Mouse (Mus musculus) stomach, embryonic 15.5 days (tissue): ENCODE results near the gene Bcorl1. TPM values are rescaled to one million over a fixed set of nuclear protein-coding genes. Genes with fewer than 3 reads are reported as not detected.
"Not testable (repeated sequence)": the region's sequence is repeated elsewhere in the genome, so short reads cannot be mapped to it uniquely, and the experiment has no call there.

Experiments
- ATAC-seq: fragments of 200-750 bp; cut with Nextera tagmentation; 2 replicates; pipeline ENCODE4 v1.8.0; 2017; ENCODE audit warnings: low read depth, moderate number of reproducible peaks, moderate TSS enrichment; ENCODE audit not compliant: insufficient read depth, low FRiP score
- H3K27ac ChIP-seq: fragments of 300-500 bp; sonication (generic); 2 replicates; pipeline ENCODE4 v1.5.1; 2015; ENCODE audit warnings: mild to moderate bottlenecking, inconsistent platforms
- H3K27me3 ChIP-seq: fragments of 300-500 bp; sonication (generic); replicated peaks from 2 replicates; pipeline ENCODE4 v1.6.1; 2015; ENCODE audit warnings: inconsistent platforms
- H3K36me3 ChIP-seq: fragments of 300-500 bp; sonication (generic); 2 replicates; pipeline ENCODE4 v1.6.1; 2015; ENCODE audit warnings: inconsistent platforms
- H3K4me1 ChIP-seq: fragments of 300-500 bp; sonication (generic); 2 replicates; pipeline ENCODE4 v1.6.1; 2015; ENCODE audit warnings: inconsistent platforms
- H3K4me2 ChIP-seq: fragments of 300-500 bp; sonication (generic); 2 replicates; pipeline ENCODE4 v1.6.1; 2015; ENCODE audit warnings: mild to moderate bottlenecking, inconsistent platforms
- H3K4me3 ChIP-seq: fragments of 300-500 bp; sonication (generic); replicated peaks from 2 replicates; pipeline ENCODE4 v1.5.1; 2015; ENCODE audit warnings: inconsistent platforms
- H3K9ac ChIP-seq: fragments of 300-500 bp; sonication (generic); 2 replicates; pipeline ENCODE4 v1.6.1; 2015; ENCODE audit warnings: inconsistent platforms
- H3K9me3 ChIP-seq: fragments of 300-500 bp; sonication (generic); 2 replicates; pipeline ENCODE4 v1.6.1; 2016; ENCODE audit warnings: inconsistent platforms
- WGBS: fragments of 180-500 bp; shearing (Covaris S2); methylation state at CpG from one replicate; pipeline ENCODE4 v1.1.7; 2015; 5-methylcytosine and 5-hydroxymethylcytosine counted together
- polyA plus RNA-seq: library from polyadenylated mRNA; unstranded; fragments of >200 nt; fragmentation: Nextera tagmentation; extraction: Ambion mirVana; gene quantifications from 2 replicates; pipeline ENCODE4 v1.2.1, GENCODE M21; 2015

Bcorl1 gene
- polyA plus RNA-seq, 1 experiment from 2014 or later = 5.4 TPM

- no peak overlapping the region for H3K4me3 ChIP-seq
- no peak overlapping the region for H3K4me2 ChIP-seq
- H3K9ac ChIP-seq = no peak overlapping the region
- no peak for ATAC-seq
- H3K9me3 ChIP-seq = no peaks in the 10 kb centered on the region
- H3K27me3 ChIP-seq = no peaks in the 10 kb centered on the region
- no peak overlapping the region for H3K27ac ChIP-seq
- H3K4me1 ChIP-seq = 0 out of 2 replicates have a peak, but pooled peaks cover 6% of the 10 kb centered on the region
- H3K36me3 ChIP-seq = no peaks in the 10 kb centered on the region
Observed at GRCm38 (mm10) chrX:48429100-48429499, 87.9 kb downstream of the Bcorl1 start.

DNA sequence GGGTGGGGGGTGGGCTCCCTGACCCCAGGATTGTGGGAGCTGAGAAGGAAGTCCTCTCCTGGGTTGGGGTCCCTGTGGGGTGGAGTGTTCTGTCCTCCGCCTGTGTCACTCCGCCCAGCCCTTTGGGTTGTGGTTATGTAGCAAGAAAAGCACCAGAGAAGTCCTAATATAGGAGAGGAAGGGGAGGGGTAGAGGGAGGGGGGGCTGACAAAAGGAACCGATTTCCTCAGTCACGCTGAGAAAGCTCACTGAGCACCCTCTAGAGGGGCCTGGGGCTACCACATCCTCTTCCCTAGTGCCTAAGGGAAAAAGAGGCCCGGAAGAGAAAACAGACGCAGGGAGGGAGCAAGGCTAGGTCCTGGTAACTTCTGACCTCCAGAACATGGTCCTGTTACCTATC is 88.4 kb downstream of the Bcorl1 start:
- WGBS = 42% methylated on average over 6 of the region's 6 CpGs
- Histone ChIP-seq H3K4me3 (no peak overlapping the region), H3K4me1 (0 out of 2 replicates have a peak, but pooled peaks cover 6% of the 10 kb centered on the region), H3K36me3 (no peaks in the 10 kb centered on the region), H3K4me2 (no peak overlapping the region), H3K27ac (no peak overlapping the region), H3K27me3 (no peaks in the 10 kb centered on the region), H3K9ac (no peak overlapping the region), H3K9me3 (no peaks in the 10 kb centered on the region)
- no peak for ATAC-seq

- H3K27ac ChIP-seq = no peak overlapping the region
- no peak overlapping the region for H3K9ac ChIP-seq
- H3K36me3 ChIP-seq = no peaks in the 10 kb centered on the region
- H3K4me1 ChIP-seq = 0 out of 2 replicates have a peak, but pooled peaks cover 6% of the 10 kb centered on the region
- H3K27me3 ChIP-seq = no peaks in the 10 kb centered on the region
- no peak overlapping the region for H3K4me3 ChIP-seq
- no peak; the same call in 1 of the 2 replicates for ATAC-seq
- WGBS = 60% methylated on average over 15 of the region's 15 CpGs
- H3K4me2 ChIP-seq = no peak overlapping the region
- H3K9me3 ChIP-seq = no peaks in the 10 kb centered on the region
Observed at GRCm38 (mm10) chrX:48432599-48433526, 91.7 kb downstream of the Bcorl1 start.

DNA sequence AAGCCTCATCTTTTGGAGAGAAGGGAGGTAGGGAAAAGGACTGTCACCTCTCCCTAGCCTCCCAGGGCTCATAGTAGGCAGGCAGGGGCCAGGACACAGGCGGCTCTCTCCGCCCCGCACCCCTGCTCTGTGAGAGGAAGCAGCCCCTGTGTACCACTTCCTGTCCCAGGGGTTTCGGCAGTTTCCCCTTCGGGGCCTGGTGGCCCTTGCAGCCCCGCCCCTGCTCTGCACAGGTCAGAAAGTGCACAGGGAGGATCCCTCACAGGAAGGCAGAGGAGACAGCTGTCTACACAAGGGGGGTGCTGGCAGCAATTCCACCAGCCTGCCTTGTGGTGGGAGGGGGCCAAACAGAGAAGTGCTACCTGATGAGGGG is 92.4 kb downstream of the Bcorl1 start:
- whole genome bisulfite sequencing = 35% methylated on average over 6 of the region's 6 CpGs
- Histone ChIP-seq H3K9me3 (no peaks in the 10 kb centered on the region), H3K36me3 (no peaks in the 10 kb centered on the region), H3K4me2 (no peak overlapping the region), H3K4me3 (no peak overlapping the region), H3K4me1 (0 out of 2 replicates have a peak, but pooled peaks cover 6% of the 10 kb centered on the region), H3K9ac (no peak overlapping the region), H3K27me3 (no peaks in the 10 kb centered on the region), H3K27ac (no peak overlapping the region)
- ATAC-seq = no peak

DNA sequence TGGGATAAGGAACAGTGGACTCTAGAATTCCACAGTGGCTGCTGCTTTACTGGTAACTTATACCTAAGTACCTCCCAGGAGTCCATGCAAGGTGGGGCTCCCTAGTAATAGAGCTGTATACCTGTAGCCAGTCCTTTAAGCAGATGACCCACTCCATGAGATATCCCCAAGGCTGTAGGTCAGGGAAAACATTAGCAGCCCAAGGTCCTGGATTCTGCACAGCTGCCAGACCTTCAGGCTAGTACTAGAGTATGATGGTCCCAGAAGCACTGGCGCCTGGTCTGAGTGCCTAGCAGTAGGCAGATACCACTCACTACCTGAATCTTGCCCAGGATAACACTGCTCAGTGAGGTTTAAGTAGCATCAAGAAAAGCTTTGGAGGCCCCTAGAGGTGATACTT is 93.1 kb downstream of the Bcorl1 start:
- WGBS = 82% methylated on average over 1 of the region's 1 CpGs
- H3K27ac ChIP-seq = no peak overlapping the region
- ATAC-seq = no peak

GRCm38 (mm10) chrX:48435477-48435900 is 94.3 kb downstream of the Bcorl1 start:
- Histone ChIP-seq H3K4me2 (no peak overlapping the region), H3K27me3 (no peaks in the 10 kb centered on the region), H3K27ac (no peak overlapping the region), H3K4me3 (no peak overlapping the region), H3K9me3 (no peaks in the 10 kb centered on the region), H3K9ac (no peak overlapping the region), H3K36me3 (no peaks in the 10 kb centered on the region), H3K4me1 (0 out of 2 replicates have a peak, but pooled peaks cover 6% of the 10 kb centered on the region)
- ATAC-seq = no peak
- WGBS = 62% methylated on average over 9 of the region's 9 CpGs

More for the DNA sequence above, 93.1 kb downstream of the Bcorl1 start:
- no peak overlapping the region for H3K9ac ChIP-seq
- H3K4me1 ChIP-seq = 0 out of 2 replicates have a peak, but pooled peaks cover 6% of the 10 kb centered on the region
- H3K36me3 ChIP-seq = no peaks in the 10 kb centered on the region
- no peak overlapping the region for H3K4me3 ChIP-seq
- no peaks in the 10 kb centered on the region for H3K27me3 ChIP-seq
- no peak overlapping the region for H3K4me2 ChIP-seq
- no peaks in the 10 kb centered on the region for H3K9me3 ChIP-seq

DNA sequence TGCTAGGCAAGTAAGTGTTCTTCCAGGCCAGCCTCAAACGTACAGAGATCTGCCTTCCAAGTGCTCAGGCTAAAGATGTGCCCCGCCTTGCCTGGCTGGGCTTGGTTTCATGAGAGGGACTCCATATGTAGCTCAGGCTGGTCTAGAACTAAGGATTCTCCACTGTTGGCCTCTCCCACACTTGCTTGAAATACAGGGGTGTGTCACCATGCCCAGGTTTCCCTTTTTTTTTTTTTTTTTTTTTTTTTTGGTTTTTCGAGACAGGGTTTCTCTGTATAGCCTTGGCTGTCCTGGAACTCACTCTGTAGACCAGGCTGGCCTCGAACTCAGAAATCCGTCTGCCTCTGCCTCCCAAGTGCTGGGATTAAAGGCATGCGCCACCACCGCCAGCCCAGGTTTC is 94.9 kb downstream of the Bcorl1 start:
- H3K4me2 ChIP-seq, H3K27ac ChIP-seq, H3K9me3 ChIP-seq, H3K9ac ChIP-seq, H3K4me3 ChIP-seq, H3K4me1 ChIP-seq, H3K36me3 ChIP-seq, H3K27me3 ChIP-seq, ATAC-seq: not testable (repeated sequence)
- WGBS = 80% methylated on average over 7 of the region's 7 CpGs

- peak; percentile 69; the same call in 1 of the 2 replicates for ATAC-seq
- H3K9me3 ChIP-seq = no peaks in the 10 kb centered on the region
- no peak overlapping the region for H3K4me2 ChIP-seq
- H3K36me3 ChIP-seq = no peaks in the 10 kb centered on the region
- H3K4me3 ChIP-seq = no peak overlapping the region
- H3K27ac ChIP-seq = 0 out of 2 replicates have a peak overlapping the region, but pooled peaks have one; percentile 7
- WGBS = 43% methylated on average over 4 of the region's 4 CpGs
- H3K27me3 ChIP-seq = no peaks in the 10 kb centered on the region
- no peak overlapping the region for H3K9ac ChIP-seq
- H3K4me1 ChIP-seq = no peaks in the 10 kb centered on the region
Observed at GRCm38 (mm10) chrX:48439036-48439435, 97.9 kb downstream of the Bcorl1 start.

GRCm38 (mm10) chrX:48441548-48441947 is 100.4 kb downstream of the Bcorl1 start:
- H3K4me3 ChIP-seq = no peak overlapping the region
- WGBS = 84% methylated on average over 6 of the region's 6 CpGs
- no peak overlapping the region for H3K9ac ChIP-seq
- ATAC-seq = no peak
- no peak overlapping the region for H3K4me2 ChIP-seq
- H3K4me1 ChIP-seq = no peaks in the 10 kb centered on the region
- no peaks in the 10 kb centered on the region for H3K36me3 ChIP-seq
- H3K9me3 ChIP-seq = no peaks in the 10 kb centered on the region
- no peaks in the 10 kb centered on the region for H3K27me3 ChIP-seq
- no peak overlapping the region for H3K27ac ChIP-seq

DNA sequence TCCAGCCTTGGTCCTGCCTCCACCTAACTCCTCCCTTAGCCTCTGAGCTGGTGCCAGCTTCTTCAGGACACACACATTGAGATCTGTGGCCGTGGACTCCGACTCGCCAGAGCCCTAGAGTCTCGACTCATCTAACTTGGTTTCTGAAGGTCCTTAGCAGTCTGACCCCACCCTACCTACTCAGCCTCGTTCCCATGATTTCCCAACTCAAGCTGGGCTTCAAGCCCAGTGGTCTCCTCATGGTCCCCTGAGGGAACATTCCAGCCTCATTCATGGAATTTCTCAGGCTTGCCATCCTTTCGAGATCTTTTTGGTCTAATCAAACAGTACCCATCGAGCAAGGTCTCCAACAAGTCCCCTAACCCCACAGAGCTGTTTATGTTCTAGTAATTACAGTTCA is 100.8 kb downstream of the Bcorl1 start:
- Histone ChIP-seq H3K4me2 (no peak overlapping the region), H3K4me3 (no peak overlapping the region), H3K9ac (no peak overlapping the region), H3K9me3 (no peaks in the 10 kb centered on the region), H3K27me3 (no peaks in the 10 kb centered on the region), H3K36me3 (no peaks in the 10 kb centered on the region), H3K4me1 (no peaks in the 10 kb centered on the region), H3K27ac (no peak overlapping the region)
- ATAC-seq = no peak
- 63% methylated on average over 7 of the region's 7 CpGs for WGBS

DNA sequence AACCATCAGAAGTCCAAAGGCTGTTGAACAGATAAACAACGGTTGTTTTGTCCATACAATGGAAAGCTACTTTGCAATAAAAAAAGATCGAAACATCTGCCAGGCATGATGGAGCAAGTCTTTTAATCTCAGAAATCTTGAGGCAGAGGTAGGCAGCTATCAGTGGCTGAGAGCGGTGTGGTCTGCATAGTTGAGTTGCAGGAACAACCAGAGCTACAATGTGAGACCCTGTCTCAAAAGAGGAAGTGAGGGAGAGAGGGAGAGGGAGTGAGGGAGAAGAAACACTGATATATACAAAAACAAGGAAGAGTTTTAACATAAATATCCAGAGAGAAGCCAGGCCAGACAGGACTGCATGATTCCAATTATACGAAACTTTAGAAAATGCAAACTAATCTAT is 103.5 kb downstream of the Bcorl1 start:
- no peak overlapping the region for H3K4me3 ChIP-seq
- H3K4me1 ChIP-seq = no peaks in the 10 kb centered on the region
- WGBS = 67% methylated on average over 4 of the region's 4 CpGs
- H3K9ac ChIP-seq = no peak overlapping the region
- H3K27ac ChIP-seq = no peak overlapping the region
- no peaks in the 10 kb centered on the region for H3K36me3 ChIP-seq
- H3K27me3 ChIP-seq = no peaks in the 10 kb centered on the region
- H3K9me3 ChIP-seq = no peaks in the 10 kb centered on the region
- ATAC-seq = no peak
- H3K4me2 ChIP-seq = no peak overlapping the region

DNA sequence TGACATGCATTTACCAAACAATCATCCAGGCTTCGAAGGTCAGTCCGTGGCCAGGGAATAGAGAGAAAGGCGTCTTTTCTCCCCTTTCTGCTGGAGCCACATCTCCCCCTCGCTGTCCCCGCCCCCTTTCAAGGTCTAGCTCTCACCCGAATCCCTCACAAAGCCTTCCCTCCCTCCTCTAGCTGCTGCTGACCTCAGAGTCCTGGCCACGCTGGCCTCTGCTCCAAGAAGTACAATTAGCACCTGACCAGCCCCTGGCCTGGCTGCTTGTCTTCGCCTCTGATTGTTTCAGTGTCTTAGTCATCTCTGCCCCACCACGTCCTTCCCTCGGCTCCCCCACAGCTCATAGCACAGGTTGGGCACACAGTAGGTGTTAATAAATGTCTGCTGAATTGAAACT is 108.5 kb downstream of the Bcorl1 start:
- Histone ChIP-seq H3K9ac (no peak overlapping the region), H3K4me1 (no peaks in the 10 kb centered on the region), H3K9me3 (no peaks in the 10 kb centered on the region), H3K4me2 (peak overlapping the region; percentile 23; the same call in 1 of the 2 replicates), H3K27ac (no peak overlapping the region), H3K36me3 (no peaks in the 10 kb centered on the region), H3K27me3 (no peaks in the 10 kb centered on the region), H3K4me3 (no peak overlapping the region)
- ATAC-seq = no peak
- 46% methylated on average over 10 of the region's 10 CpGs for WGBS
